Mouse (Mus musculus) E14TG2a.4 (cell line): ENCODE measurements around the gene 1810043G02Rik.

Experiments used
- H3K27me3 ChIP-seq: 2 replicates; pipeline ENCODE4 v1.6.1; 2014; ENCODE audit warnings: low read length, control low read depth; ENCODE audit not compliant: insufficient read depth
- H3K36me3 ChIP-seq: 2 replicates; pipeline ENCODE4 v1.6.1; 2014; ENCODE audit warnings: low read length, control low read depth; ENCODE audit not compliant: insufficient read depth
- H3K4me1 ChIP-seq: replicated peaks from 2 replicates; pipeline ENCODE4 v1.6.1; 2014; ENCODE audit warnings: low read depth, low read length, control low read depth
- H3K4me3 ChIP-seq: replicated peaks from 2 replicates; pipeline ENCODE4 v1.5.1; 2014; ENCODE audit warnings: mild to moderate bottlenecking, low read length
- H3K9me3 ChIP-seq: 2 replicates; pipeline ENCODE4 v1.6.1; 2014; ENCODE audit warnings: low read length, control low read depth
- CTCF ChIP-seq: conservative IDR thresholded peaks from 2 replicates; pipeline ENCODE4 v1.5.1; 2014; ENCODE audit warnings: low read length
- NANOG ChIP-seq: IDR thresholded peaks from 2 replicates; pipeline ENCODE4 v1.6.1; 2014; ENCODE audit warnings: borderline replicate concordance, low read length, mixed read lengths
- POU5F1 ChIP-seq: IDR thresholded peaks from 2 replicates; pipeline ENCODE4 v1.6.1; 2014; ENCODE audit warnings: low read length, borderline replicate concordance

1810043G02Rik gene

DNA sequence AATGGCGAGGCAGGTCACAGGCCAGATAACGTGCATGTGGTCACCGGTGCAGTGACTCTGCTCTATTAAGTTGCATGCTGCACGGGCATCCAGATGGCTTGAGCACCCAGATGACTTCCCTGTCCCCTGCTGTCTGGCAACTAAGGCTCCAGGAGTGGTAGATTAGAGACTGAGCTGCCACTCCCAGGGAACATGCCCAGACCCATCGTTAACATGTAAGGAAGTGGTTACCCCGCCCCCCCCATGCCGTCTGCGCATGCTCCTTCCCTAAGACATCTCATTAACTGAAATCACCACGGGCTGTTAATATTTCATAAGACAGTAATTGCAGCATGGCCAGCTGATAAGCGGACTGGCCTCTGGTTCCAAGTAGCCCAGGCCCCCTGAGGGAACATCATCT lies 7.1 kb upstream of the 1810043G02Rik start:
- Histone ChIP-seq H3K27me3 (peaks cover 51% of the 10 kb centered on the region), H3K4me1 (peaks cover 15% of the 10 kb centered on the region), H3K36me3 (no peaks in the 10 kb centered on the region), H3K9me3 (peaks cover 27% of the 10 kb centered on the region), H3K4me3 (no peak overlapping the region)
- TF ChIP-seq POU5F1 = no peak

DNA sequence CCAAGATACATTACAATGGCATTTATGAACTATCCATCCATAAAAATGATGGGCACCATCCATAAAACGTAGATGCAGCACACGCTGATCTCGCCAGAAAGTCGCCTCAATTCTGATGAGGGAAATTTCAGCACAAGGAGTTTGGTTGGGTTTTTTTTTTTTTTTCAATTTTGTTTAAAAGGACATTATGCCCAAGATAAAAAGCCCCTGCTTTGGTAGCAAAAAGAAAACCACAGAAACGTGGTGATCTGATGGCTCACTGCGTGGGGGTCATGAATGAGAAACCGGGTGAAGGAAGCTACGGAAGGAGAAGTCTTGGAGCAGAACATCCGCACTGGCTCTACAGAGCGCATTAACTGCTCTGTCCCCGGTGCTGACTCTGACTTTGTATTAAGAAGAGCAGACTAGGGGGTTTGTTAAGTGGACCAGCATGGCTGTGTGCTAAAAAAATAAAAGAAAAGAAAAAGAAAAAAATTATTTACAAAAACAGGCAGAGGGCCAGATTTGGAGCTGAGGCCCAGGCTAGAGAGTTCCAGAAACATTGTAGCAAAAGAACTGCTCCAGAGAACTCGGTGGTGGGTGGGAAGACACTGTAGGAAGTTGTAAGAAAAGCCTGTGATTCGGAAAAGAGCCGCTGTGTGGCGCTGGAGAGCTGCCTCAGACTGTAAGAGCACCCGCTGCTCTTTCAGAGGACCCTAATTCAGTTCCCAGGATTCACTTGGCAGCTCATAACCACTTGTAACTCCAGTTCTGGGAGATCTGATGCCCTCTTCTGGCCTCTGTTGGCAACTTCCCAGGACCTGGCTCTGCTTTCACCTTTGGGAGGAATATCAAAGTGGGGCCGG lies 6.4 kb upstream of the 1810043G02Rik start:
- peaks cover 44% of the 10 kb centered on the region for H3K27me3 ChIP-seq
- H3K36me3 ChIP-seq = no peaks in the 10 kb centered on the region
- peaks cover 27% of the 10 kb centered on the region for H3K9me3 ChIP-seq
- H3K4me3 ChIP-seq = no peak overlapping the region
- peaks cover 20% of the 10 kb centered on the region for H3K4me1 ChIP-seq
- TF ChIP-seq CTCF (peak; percentile 39), POU5F1 (no peak)

DNA sequence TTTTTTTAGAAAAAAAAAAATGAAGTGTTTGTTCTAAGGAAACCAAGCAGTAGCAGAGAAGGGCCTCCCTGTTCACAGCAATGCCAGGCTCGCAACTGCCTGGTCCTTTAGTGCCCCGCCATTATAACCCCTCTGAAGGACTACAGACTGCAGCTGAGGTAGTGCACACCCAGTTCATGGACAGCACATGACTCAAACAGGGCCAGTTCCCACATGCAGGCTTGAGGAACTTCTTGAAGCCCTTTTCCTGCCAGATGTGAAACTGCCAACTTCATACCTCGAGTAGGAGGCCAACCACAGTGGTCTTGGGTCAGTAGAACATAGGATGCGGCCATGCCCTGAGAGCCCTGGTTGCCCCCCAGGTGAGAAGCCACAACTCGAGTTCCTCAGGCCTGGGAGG lies 4.0 kb upstream of the 1810043G02Rik start:
- no peak for TF ChIP-seq CTCF
- H3K4me1 ChIP-seq = peaks cover 34% of the 10 kb centered on the region
- H3K9me3 ChIP-seq = peaks cover 27% of the 10 kb centered on the region
- H3K4me3 ChIP-seq = no peak overlapping the region
- no peaks in the 10 kb centered on the region for H3K36me3 ChIP-seq
- H3K27me3 ChIP-seq = peaks cover 23% of the 10 kb centered on the region

DNA sequence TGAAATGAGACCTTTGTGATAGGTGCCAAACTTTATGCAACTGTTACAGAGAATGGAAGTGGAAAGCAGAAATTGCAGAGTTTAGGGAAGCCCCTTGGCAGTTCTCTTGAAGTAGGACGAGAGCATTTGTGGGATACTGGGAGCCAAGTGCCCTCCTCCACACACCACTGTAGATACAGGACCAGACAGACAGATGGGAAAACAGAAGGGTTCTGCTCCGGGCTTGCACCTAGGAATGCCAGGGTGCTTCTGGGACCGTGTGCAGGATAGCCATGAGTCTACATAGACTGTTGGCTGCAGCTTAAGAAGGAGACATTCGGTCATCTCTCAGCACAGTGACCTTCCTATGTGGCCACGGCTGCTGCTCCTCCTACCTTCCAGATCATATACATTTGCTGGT lies 3.5 kb upstream of the 1810043G02Rik start:
- no peak for TF ChIP-seq NANOG
- TF ChIP-seq POU5F1 = no peak
- TF ChIP-seq CTCF = no peak
- Histone ChIP-seq H3K9me3 (peaks cover 27% of the 10 kb centered on the region), H3K36me3 (peaks cover 2% of the 10 kb centered on the region), H3K4me3 (no peak overlapping the region), H3K4me1 (peaks cover 31% of the 10 kb centered on the region), H3K27me3 (peaks cover 18% of the 10 kb centered on the region)

GRCm38 (mm10) chr10:77975653-77976052 lies 2.7 kb upstream of the 1810043G02Rik start:
- H3K9me3 ChIP-seq = peaks cover 23% of the 10 kb centered on the region
- H3K27me3 ChIP-seq = peaks cover 10% of the 10 kb centered on the region
- TF ChIP-seq POU5F1 = no peak
- no peak for TF ChIP-seq NANOG
- no peak for TF ChIP-seq CTCF
- peaks cover 10% of the 10 kb centered on the region for H3K36me3 ChIP-seq
- H3K4me1 ChIP-seq = peaks cover 25% of the 10 kb centered on the region
- no peak overlapping the region for H3K4me3 ChIP-seq

DNA sequence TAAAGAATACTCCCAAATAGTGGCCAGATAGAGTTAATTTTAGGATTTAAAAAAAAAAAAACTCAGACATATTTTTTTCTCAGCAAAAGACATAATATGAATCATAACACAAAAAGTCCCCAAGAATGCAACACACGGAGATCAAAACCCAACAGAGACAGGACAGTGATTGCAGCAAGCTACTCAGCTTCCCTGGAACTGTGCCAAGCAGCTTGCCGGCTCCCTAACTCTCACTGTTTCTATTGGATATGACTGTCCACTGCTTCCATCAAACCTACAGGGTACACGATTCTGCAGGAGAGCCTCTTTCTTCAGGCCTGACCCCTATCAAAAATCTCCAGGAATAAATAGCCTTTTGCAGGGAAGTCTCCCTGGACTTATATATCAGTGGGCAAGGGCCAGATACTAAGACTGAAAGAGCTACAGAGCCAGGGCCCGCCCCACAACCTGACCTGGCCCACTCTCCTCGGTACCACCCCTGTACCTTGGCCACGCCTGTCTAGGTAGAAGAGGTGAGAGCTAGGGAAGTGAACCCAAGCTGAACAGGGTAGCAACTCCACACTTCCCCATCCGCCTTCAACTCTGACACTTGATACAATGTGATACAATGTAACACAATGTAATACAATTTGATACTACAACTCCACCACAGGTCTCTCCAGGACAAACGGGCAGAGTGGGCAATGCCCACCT lies 1.7 kb upstream of the 1810043G02Rik start:
- peaks cover 8% of the 10 kb centered on the region for H3K27me3 ChIP-seq
- TF ChIP-seq POU5F1 (no peak), CTCF (no peak)
- H3K36me3 ChIP-seq = peaks cover 11% of the 10 kb centered on the region
- peaks cover 17% of the 10 kb centered on the region for H3K9me3 ChIP-seq
- peaks cover 30% of the 10 kb centered on the region for H3K4me1 ChIP-seq
- no peak overlapping the region for H3K4me3 ChIP-seq

DNA sequence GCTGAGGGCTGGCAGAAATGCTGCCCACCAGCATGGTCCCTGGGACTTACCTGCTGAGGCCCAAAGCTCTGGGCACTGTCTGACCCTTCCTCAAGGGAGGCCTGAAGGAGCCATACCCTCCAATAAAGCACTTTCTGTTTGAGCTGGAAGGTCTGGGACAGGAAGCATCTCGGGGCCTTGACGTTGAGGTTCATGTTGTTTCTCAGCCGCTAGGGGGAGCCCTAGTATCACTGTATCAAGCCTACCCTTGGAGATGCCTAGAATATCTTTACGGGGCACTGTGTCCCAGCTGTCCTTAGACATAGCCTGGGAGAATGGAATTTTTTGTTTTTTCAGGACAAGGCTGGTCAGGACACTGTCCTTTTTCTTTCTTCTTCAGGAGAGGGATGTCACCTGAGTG lies 6.3 kb downstream of the 1810043G02Rik start:
- TF ChIP-seq NANOG (no peak), POU5F1 (no peak), CTCF (peak; percentile 79)
- Histone ChIP-seq H3K4me3 (no peak overlapping the region), H3K4me1 (peaks cover 42% of the 10 kb centered on the region), H3K9me3 (no peaks in the 10 kb centered on the region), H3K36me3 (peaks cover 48% of the 10 kb centered on the region), H3K27me3 (no peaks in the 10 kb centered on the region)

DNA sequence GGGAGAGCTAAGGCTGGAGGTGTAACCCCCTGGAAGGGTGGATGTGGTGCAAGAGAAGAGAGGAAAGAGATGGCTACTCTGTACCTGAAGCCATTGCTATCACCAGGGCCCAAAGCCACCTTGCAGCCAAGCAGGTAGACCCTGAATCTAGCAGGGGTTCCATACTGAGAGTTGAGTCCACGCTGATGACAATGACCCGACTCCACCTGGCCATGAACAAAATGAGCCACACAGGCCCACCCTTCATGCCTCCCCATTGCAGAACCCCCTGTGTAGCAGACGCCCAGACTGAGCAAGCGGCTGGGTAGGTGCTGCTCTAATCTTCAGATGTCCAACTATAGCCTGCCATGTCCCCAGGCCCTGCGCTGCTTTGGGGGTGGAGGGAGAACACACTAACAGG lies 7.5 kb downstream of the 1810043G02Rik start:
- H3K4me1 ChIP-seq = peaks cover 53% of the 10 kb centered on the region
- no peaks in the 10 kb centered on the region for H3K9me3 ChIP-seq
- no peak overlapping the region; the same call in 1 of the 2 replicates for H3K4me3 ChIP-seq
- H3K27me3 ChIP-seq = no peaks in the 10 kb centered on the region
- TF ChIP-seq CTCF (no peak), NANOG (no peak), POU5F1 (no peak)
- H3K36me3 ChIP-seq = peaks cover 50% of the 10 kb centered on the region
